Mouse (Mus musculus) adrenal gland, postnatal 25 days (tissue): ENCODE measurements around the gene Oaz1. TPM values are rescaled to one million over a fixed set of nuclear protein-coding genes. Genes with fewer than 3 reads are reported as not detected.

ENCODE experiments used
- DNase-seq: peaks from one replicate; pipeline ENCODE4 v3.0.0; 2021; ENCODE audit warnings: mixed read lengths
- microRNA-seq, 2 experiments: library from miRNA; unstranded; fragments of <30 nt; microRNA quantifications; one replicate each; pipeline ENCODE4 v1.2.0; 2021
- total RNA-seq: library from RNA; stranded (reverse); gene quantifications from 2 replicates; pipeline ENCODE4 v1.2.3, GENCODE M21; 2021

Oaz1 gene
- total RNA-seq, 1 experiment from 2014 or later, result 955 TPM

- peak; percentile 42 for DNase-seq
Measured at GRCm38 (mm10) chr10:80848571-80848970, 22.1 kb downstream of the Oaz1 start.

- DNase-seq, result peak; percentile 98
Measured at GRCm38 (mm10) chr10:80854913-80855748, 28.7 kb downstream of the Oaz1 start, which contains the start of the genes Lsm7 and Sppl2b. TSS of gene Lsm7 (minus strand) at chr10:80855209. TSS of gene Sppl2b (plus strand) at chr10:80855275.

GRCm38 (mm10) chr10:80855749-80856073 lies 29.3 kb downstream of the Oaz1 start:
- DNase-seq, result no peak

- no peak for DNase-seq
Measured at GRCm38 (mm10) chr10:80856267-80856666, 29.8 kb downstream of the Oaz1 start.

- DNase-seq, result no peak
Measured at GRCm38 (mm10) chr10:80856908-80857307, 30.5 kb downstream of the Oaz1 start.

GRCm38 (mm10) chr10:80857386-80857785 lies 30.9 kb downstream of the Oaz1 start:
- no peak for DNase-seq

GRCm38 (mm10) chr10:80857848-80858247 lies 31.4 kb downstream of the Oaz1 start:
- DNase-seq, result no peak

GRCm38 (mm10) chr10:80858350-80858935 lies 32.0 kb downstream of the Oaz1 start:
- no peak for DNase-seq

- DNase-seq, result no peak
Measured at GRCm38 (mm10) chr10:80862305-80862704, 35.8 kb downstream of the Oaz1 start.

- no peak for DNase-seq
Measured at GRCm38 (mm10) chr10:80864446-80864845, 38.0 kb downstream of the Oaz1 start.

GRCm38 (mm10) chr10:80870993-80871392 lies 44.5 kb downstream of the Oaz1 start:
- DNase-seq, result no peak

GRCm38 (mm10) chr10:80871581-80871980 lies 45.1 kb downstream of the Oaz1 start, which contains the start of gene Tmprss9:
TSS of gene Tmprss9 (plus strand) at chr10:80871848.
- no peak for DNase-seq

GRCm38 (mm10) chr10:80874035-80874434 lies 47.6 kb downstream of the Oaz1 start:
- no peak for DNase-seq

GRCm38 (mm10) chr10:80876028-80876427 lies 49.6 kb downstream of the Oaz1 start:
- peak; percentile 47 for DNase-seq

GRCm38 (mm10) chr10:80876594-80876993 lies 50.1 kb downstream of the Oaz1 start:
- no peak for DNase-seq

Small RNA genes within 50 kb of the gene (microRNA-seq; reads per million reads assigned to microRNA genes)
- gene Mir1982, result 1.1 to 2.1 reads per million in 2 experiments

Other genes starting within 250 kb of the Oaz1 start
- gene Klf16, start 249.3 kb upstream of the Oaz1 start, total RNA-seq, result 9.6 and 14.8 TPM in 2 replicates
- 87.8 and 100 TPM in 2 replicates for gene Abhd17a, start 236.3 kb upstream of the Oaz1 start, total RNA-seq
- gene Scamp4, start 223.8 kb upstream of the Oaz1 start, total RNA-seq, result 64.8 and 68.6 TPM in 2 replicates
- 3.5 and 5.6 TPM in 2 replicates for gene Adat3, start 223.8 kb upstream of the Oaz1 start, total RNA-seq
- gene Gm49322, start 220.6 kb upstream of the Oaz1 start, total RNA-seq, result 2.3 and 3.0 TPM in 2 replicates
- 127 and 157 TPM in 2 replicates for gene Csnk1g2, start 203.8 kb upstream of the Oaz1 start, total RNA-seq
- 68.4 and 79.2 TPM in 2 replicates for gene Btbd2, start 169.6 kb upstream of the Oaz1 start, total RNA-seq
- 155 and 164 TPM in 2 replicates for gene Mknk2, start 148.5 kb upstream of the Oaz1 start, total RNA-seq
- 15.2 and 18.8 TPM in 2 replicates for gene Mob3a, start 124.7 kb upstream of the Oaz1 start, total RNA-seq
- gene Izumo4, start 124.5 kb upstream of the Oaz1 start, total RNA-seq, result 21.6 and 37.1 TPM in 2 replicates
- gene Ap3d1, start 84.4 kb upstream of the Oaz1 start, total RNA-seq, result 94.4 and 102 TPM in 2 replicates
- gene Dot1l, start 71.5 kb upstream of the Oaz1 start, total RNA-seq, result 97.3 and 102 TPM in 2 replicates
- 56.7 and 60.1 TPM in 2 replicates for gene Sf3a2, start 28.5 kb upstream of the Oaz1 start, total RNA-seq
- 114 and 132 TPM in 2 replicates for gene Plekhj1, start 28.0 kb upstream of the Oaz1 start, total RNA-seq
- 0.79 and 0.90 TPM in 2 replicates for gene Amh, start 21.4 kb upstream of the Oaz1 start, total RNA-seq
- gene Jsrp1, start 13.2 kb upstream of the Oaz1 start, total RNA-seq, result 6.7 and 8.7 TPM in 2 replicates
- gene Lingo3, start 17.4 kb downstream of the Oaz1 start, total RNA-seq, result 3.5 and 5.1 TPM in 2 replicates
- 42.8 and 49.8 TPM in 2 replicates for gene Lsm7, start 28.6 kb downstream of the Oaz1 start, total RNA-seq
- gene Sppl2b, start 28.6 kb downstream of the Oaz1 start, total RNA-seq, result 38.8 and 48.5 TPM in 2 replicates
- gene Tmprss9, start 45.2 kb downstream of the Oaz1 start, total RNA-seq, result not detected in 2 replicates
- gene Timm13, start 74.3 kb downstream of the Oaz1 start, total RNA-seq, result 188 and 208 TPM in 2 replicates
- gene Lmnb2, start 91.6 kb downstream of the Oaz1 start, total RNA-seq, result 14.4 and 15.2 TPM in 2 replicates
- gene Gadd45b, start 103.4 kb downstream of the Oaz1 start, total RNA-seq, result 15.3 and 15.4 TPM in 2 replicates
- 4.5 and 7.8 TPM in 2 replicates for gene Gng7, start 188.3 kb downstream of the Oaz1 start, total RNA-seq
- 1.9 and 2.9 TPM in 2 replicates for gene Diras1, start 199.0 kb downstream of the Oaz1 start, total RNA-seq
- 45.1 and 80.7 TPM in 2 replicates for gene Slc39a3, start 210.8 kb downstream of the Oaz1 start, total RNA-seq
- 198 and 223 TPM in 2 replicates for gene Sgta, start 233.5 kb downstream of the Oaz1 start, total RNA-seq
- 54.3 and 80.2 TPM in 2 replicates for gene Thop1, start 243.4 kb downstream of the Oaz1 start, total RNA-seq